8 mouse cellular contexts compared by ENCODE assay signal in the genomic region with DNA sequence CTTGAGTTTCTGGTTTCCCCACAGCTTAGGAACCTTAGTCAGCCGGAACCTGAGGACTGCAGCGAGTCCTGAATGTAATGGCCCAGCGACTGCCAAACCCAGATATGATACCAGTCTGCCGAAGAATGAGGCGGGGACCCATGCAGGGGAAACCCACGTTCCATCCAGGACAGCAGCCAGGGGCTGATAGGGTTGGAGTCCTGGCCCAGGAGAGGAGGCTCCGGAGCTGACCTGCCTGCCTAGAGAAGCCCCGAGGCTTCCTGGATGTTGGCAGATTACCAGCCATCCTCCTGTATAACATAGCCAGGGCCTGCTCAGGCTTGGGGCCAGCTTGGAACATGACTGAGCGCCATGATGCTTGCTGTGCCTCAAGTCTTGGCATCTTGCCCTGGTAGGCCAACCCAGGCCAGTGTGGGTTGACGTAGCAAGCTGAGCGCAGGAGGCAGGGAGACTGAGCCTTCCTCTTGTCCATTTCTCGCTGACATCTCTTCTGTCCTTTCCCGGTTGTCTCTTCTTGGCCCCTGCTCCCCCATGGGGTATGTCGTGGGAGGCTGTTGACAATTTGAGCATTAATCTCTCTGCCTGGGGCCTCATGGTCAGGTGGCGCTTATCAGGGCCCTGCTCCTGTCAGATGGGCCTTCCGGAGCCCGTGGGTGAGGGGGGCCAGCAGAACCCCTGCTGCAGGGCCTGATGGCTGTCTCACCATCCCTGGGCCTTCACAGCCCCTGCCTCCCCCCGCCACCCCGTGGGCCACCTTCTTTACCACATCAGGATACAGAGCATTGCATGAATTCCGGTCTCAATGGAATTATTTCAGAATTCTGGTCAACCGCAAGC. TPM values are rescaled to one million over a fixed set of nuclear protein-coding genes. Genes with fewer than 3 reads are reported as not detected.
DNase-seq lines count a peak whose midpoint lies in the region; ATAC-seq lines count a peak whose summit lies in the region.

No protein-coding gene starts in this region.

- H3K4me1 ChIP-seq in heart, embryonic 12.5 days (replicated peaks): peaks cover 16% of the 10 kb centered on the region
- peaks cover 38% of the 10 kb centered on the region for H3K4me1 ChIP-seq in embryonic facial prominence, embryonic 13.5 days
- H3K4me1 ChIP-seq in stomach, embryonic 16.5 days (ENCODE audit: control insufficient read depth, insufficient read depth, low read length): peaks cover 3% of the 10 kb centered on the region; the same call in 1 of the 2 replicates

- intact Hi-C loops in heart, postnatal 25 days (cut with DNase I): no loop called here

- H3K36me3 ChIP-seq in heart, embryonic 12.5 days: no peaks in the 10 kb centered on the region
- no peaks in the 10 kb centered on the region for H3K36me3 ChIP-seq in embryonic facial prominence, embryonic 13.5 days
- no peaks in the 10 kb centered on the region for H3K36me3 ChIP-seq in stomach, embryonic 16.5 days (ENCODE audit: control insufficient read depth, insufficient read depth, low read length)

- H3K4me3 ChIP-seq in heart, embryonic 12.5 days: no peak overlapping the region
- H3K4me3 ChIP-seq in embryonic facial prominence, embryonic 13.5 days: no peak overlapping the region
- no peak overlapping the region for H3K4me3 ChIP-seq in stomach, embryonic 16.5 days (replicated peaks; ENCODE audit: low read length)

- no peak for DNase-seq in heart, postnatal 25 days (ENCODE audit: low spot score)
- DNase-seq in NIH3T3 (ENCODE audit: low read depth): peak; percentile 76
- peak; percentile 60 for DNase-seq in kidney, postnatal 10 days
- no peak for DNase-seq in left cerebral cortex, adult 8-10 months (ENCODE audit: low spot score in 2 of 2)
- no peak for DNase-seq in layer of hippocampus, adult 18-20 months (ENCODE audit: low spot score in 2 of 2)

- WGBS in heart, embryonic 12.5 days: 59% methylated on average over 21 of the region's 21 CpGs
- WGBS in embryonic facial prominence, embryonic 13.5 days: 69% methylated on average over 21 of the region's 21 CpGs
- 66% methylated on average over 21 of the region's 21 CpGs for WGBS in stomach, embryonic 16.5 days

- no peak overlapping the region for H3K9ac ChIP-seq in heart, embryonic 12.5 days
- H3K9ac ChIP-seq in embryonic facial prominence, embryonic 13.5 days: peak overlapping the region; percentile 7; the same call in 1 of the 2 replicates
- no peak overlapping the region for H3K9ac ChIP-seq in stomach, embryonic 16.5 days (ENCODE audit: low read length)

- no peak overlapping the region for H3K4me2 ChIP-seq in heart, embryonic 12.5 days
- no peak overlapping the region for H3K4me2 ChIP-seq in embryonic facial prominence, embryonic 13.5 days
- no peak overlapping the region for H3K4me2 ChIP-seq in stomach, embryonic 16.5 days (ENCODE audit: low read depth, low read length)

- peaks cover 19% of the 10 kb centered on the region; the same call in 1 of the 2 replicates for H3K27me3 ChIP-seq in heart, embryonic 12.5 days (replicated peaks)
- H3K27me3 ChIP-seq in embryonic facial prominence, embryonic 13.5 days: no peaks in the 10 kb centered on the region
- H3K27me3 ChIP-seq in stomach, embryonic 16.5 days (ENCODE audit: control insufficient read depth, insufficient read depth, low read length): no peaks in the 10 kb centered on the region

- peak; percentile 55; the same call in 1 of the 2 replicates for ATAC-seq in heart, embryonic 12.5 days (ENCODE audit: insufficient number of reproducible peaks, low FRiP score)
- peak; percentile 40; the same call in 1 of the 2 replicates for ATAC-seq in embryonic facial prominence, embryonic 13.5 days (ENCODE audit: insufficient number of reproducible peaks, insufficient read depth, low FRiP score, low TSS enrichment, low read depth)
- peak; percentile 34 for ATAC-seq in stomach, embryonic 16.5 days (ENCODE audit: insufficient read depth, low FRiP score)

- 0 out of 2 replicates have a peak, but pooled peaks cover 3% of the 10 kb centered on the region for H3K9me3 ChIP-seq in heart, embryonic 12.5 days (replicated peaks)
- no peaks in the 10 kb centered on the region; the same call in 1 of the 2 replicates for H3K9me3 ChIP-seq in embryonic facial prominence, embryonic 13.5 days
- H3K9me3 ChIP-seq in stomach, embryonic 16.5 days (replicated peaks; ENCODE audit: control insufficient read depth, low read length): no peaks in the 10 kb centered on the region

- H3K27ac ChIP-seq in heart, embryonic 12.5 days (ENCODE audit: poor library complexity, severe bottlenecking): no peak overlapping the region
- H3K27ac ChIP-seq in embryonic facial prominence, embryonic 13.5 days: peak overlapping the region; percentile 75
- H3K27ac ChIP-seq in stomach, embryonic 16.5 days (ENCODE audit: low read length): no peak overlapping the region

RNA-seq across cellular contexts. Expression of a gene that starts 32.3 kb away (rescaled TPM):
- 225 and 227 TPM in 2 replicates for polyA plus RNA-seq in heart, embryonic 12.5 days (2016; fragmentation: Nextera tagmentation; extraction: Ambion mirVana)
- 100 to 1,000 TPM in 1 of 2 experiments, 10 to 100 TPM in 1; 95.7 to 115 TPM for total RNA-seq in heart, postnatal 25 days (2021)
- polyA plus RNA-seq in embryonic facial prominence, embryonic 13.5 days (2015; fragmentation: Nextera tagmentation; extraction: Ambion mirVana): 342 and 345 TPM in 2 replicates
- 468 and 478 TPM in 2 replicates for polyA plus RNA-seq in stomach, embryonic 16.5 days (2015; fragmentation: Nextera tagmentation; extraction: Ambion mirVana)
- 100 to 1,000 TPM; 166 to 188 (median 171) TPM for total RNA-seq in left cerebral cortex, adult 8-10 months (2022)
- 100 to 1,000 TPM; 169 to 184 TPM for total RNA-seq in layer of hippocampus, adult 18-20 months (2021)

Comparison
In these comparisons a context has a peak if more than half of its experiments do, and no peak if none do; other contexts are left out.
1. DNase-seq: peak in NIH3T3 (single experiment) and kidney, postnatal 10 days (single experiment); none in heart, postnatal 25 days (single experiment), left cerebral cortex, adult 8-10 months (0 of 2) and layer of hippocampus, adult 18-20 months (0 of 2).
2. Peak in every context shown above with its lines, with median percentiles within 50 percentile points of each other: ATAC-seq.